Mouse (Mus musculus) G1E-ER4 (cell line): ENCODE measurements around the gene BC049352. TPM values are rescaled to one million over a fixed set of nuclear protein-coding genes. Genes with fewer than 3 reads are reported as not detected.
A peak's percentile ranks its signal among the peaks of the same experiment; 100 is the strongest.

Experiments used
- GATA1 ChIP-seq: IDR thresholded peaks from one replicate; pipeline ENCODE4 v1.8.0; 2012; ENCODE audit warnings: low read length, inconsistent platforms
- polyA plus RNA-seq: library from polyadenylated mRNA; stranded (reverse); fragments of >175 nt; gene quantifications from 2 replicates; pipeline ENCODE4 v1.2.3, GENCODE M21; 2012

The BC049352 gene
- polyA plus RNA-seq, 1 experiment = not detected

DNA sequence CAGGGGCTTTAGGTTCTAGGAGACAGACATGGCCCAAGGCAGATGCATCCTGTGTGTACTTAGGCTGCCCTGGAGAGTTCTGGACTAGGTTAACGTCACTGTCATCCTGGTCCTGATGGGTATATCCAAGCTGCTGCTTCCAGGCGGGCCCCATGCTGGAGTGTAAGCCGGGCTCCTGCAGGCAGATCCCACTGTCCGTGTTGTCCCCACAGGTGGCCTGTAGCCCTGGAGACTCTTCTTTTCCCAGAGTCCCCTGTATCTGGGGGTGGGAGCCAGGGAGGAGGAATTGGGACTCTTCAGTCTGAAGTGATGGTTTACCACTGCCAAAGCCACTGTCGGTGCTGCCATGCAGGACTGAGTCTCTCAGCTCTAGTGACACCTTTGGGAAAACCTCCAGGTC, 74.2 kb downstream of the BC049352 start:
- TF ChIP-seq GATA1 = no peak

GRCm38 (mm10) chr9:45259065-45259464, 77.3 kb downstream of the BC049352 start:
- no peak for TF ChIP-seq GATA1

DNA sequence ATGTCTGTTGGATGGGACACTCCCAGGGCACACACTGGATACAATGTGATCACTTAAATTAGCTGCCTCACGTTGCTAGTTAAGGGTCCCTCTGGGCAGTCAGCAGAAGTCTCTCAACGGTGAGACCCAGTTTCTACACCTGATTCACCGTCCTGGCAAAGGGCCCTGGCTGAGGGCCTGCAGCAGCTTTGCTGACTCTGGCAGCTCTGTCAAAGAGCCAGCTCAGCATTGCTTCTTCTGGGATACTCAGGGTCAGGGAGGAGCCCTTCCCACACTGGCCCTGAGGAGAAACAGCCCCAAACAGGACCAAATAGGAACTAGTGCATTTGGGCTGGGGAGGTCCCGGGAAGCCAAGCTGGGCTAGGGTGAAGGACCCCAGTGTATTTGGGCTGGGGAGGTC, 79.7 kb downstream of the BC049352 start:
- TF ChIP-seq GATA1 = no peak

DNA sequence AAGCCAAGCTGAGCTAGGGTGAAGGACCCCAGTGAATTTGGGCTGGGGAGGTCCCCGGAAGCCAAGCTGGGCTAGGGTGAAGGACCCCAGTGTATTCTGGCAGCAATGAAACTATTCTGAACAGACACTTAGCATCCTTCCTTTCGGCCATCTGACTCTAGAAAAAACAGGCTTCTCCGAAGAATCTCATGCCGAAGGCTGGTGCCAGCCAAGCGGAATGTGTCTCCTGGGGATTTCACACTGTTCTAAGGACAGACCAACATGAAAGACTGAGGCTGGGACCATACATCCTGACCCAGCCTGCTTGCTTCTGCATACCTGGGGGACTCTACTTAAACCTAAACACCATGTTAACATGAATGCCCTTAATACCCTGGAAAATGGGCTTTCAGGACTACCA, 80.1 kb downstream of the BC049352 start:
- TF ChIP-seq GATA1 = no peak

DNA sequence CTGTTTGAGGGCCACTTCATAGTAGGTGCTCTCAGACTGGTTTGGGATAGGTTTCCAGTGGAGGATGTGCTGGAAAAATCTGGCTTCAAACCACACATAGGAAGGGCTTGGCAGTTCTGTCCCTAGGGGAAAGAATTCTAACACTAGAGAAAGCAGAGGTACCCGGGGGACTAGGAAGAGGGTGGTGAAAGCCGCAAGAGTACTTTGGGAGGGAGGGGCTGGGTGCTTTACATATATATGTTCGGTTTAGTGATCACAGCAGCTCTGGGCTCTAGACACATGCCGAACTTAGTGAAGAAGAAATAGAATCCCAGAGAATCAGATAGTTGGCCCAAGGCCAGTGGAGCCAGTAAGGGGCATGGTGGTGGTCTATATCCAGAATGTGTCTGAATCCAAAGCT, 85.3 kb downstream of the BC049352 start:
- no peak for TF ChIP-seq GATA1

- no peak for TF ChIP-seq GATA1
These were observed 86.3 kb downstream of the BC049352 start for GRCm38 (mm10) chr9:45268079-45268478.

- no peak for TF ChIP-seq GATA1
These were observed 87.0 kb downstream of the BC049352 start, which contains the start of gene Il10ra for GRCm38 (mm10) chr9:45268597-45269325. TSS of gene Il10ra (minus strand) at chr9:45269149.

- no peak for TF ChIP-seq GATA1
These were observed 90.4 kb downstream of the BC049352 start for GRCm38 (mm10) chr9:45272213-45272612.

DNA sequence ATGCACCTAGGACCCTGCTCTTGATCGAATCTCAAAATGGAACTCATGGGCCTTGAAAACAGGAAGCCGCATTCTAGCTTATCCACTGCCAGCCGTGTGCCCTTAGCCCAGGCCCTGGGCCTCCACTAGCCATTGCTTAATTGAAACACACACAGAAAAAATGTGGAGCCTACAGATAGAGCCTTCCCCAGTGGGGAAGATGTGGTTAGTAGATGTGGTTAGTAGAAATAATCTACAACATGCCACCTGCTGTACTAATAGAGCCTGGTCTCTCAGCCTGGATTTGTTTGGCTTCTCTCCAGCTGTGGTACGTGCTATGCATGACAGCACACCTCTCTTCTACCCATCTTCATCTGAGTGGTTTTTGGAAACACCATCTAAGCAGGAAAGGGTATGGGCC, 92.4 kb downstream of the BC049352 start:
- peak; percentile 94 for TF ChIP-seq GATA1

DNA sequence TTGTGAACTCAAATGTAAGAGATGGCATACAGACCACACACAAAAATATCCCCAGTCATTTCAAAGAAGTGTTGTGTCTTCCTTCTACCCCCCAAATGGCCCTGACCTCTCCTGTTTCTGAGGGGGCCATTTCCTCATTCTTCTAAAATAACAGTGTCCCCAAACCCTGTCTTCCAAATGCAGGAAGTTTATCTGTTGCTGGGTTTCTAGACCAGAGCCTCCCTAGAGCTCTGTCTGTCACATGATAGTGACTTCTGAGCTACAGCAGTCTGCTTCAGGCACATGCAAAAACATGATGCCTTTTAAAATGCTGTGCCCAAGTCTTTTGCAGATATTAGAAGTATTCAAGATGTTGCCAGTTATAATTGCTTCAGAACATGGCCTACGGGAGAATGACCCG, 92.8 kb downstream of the BC049352 start:
- no peak for TF ChIP-seq GATA1

GRCm38 (mm10) chr9:45280059-45280458, 98.3 kb downstream of the BC049352 start:
- no peak for TF ChIP-seq GATA1

DNA sequence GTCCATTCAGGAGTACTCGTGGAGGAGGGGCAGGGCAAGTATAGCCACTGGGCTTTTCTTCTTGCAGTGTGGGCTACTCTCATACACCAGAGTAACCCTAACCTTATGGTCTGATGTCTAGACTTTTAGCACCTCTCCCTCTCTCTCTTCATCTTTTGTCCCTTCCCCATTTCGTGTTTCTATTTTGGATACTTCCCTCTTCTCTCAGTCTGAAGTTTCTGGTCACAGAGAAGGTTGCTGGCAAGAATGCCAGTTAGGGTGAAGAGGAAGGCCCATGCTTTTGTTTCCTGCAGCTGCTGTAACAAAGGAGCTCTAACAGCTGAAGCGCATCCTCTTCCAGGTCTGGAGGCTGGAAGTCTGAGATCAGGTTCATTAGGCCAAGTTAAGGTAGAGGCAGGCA, 99.1 kb downstream of the BC049352 start:
- no peak for TF ChIP-seq GATA1

- no peak for TF ChIP-seq GATA1
These were observed 100.7 kb downstream of the BC049352 start for GRCm38 (mm10) chr9:45282466-45282865.

DNA sequence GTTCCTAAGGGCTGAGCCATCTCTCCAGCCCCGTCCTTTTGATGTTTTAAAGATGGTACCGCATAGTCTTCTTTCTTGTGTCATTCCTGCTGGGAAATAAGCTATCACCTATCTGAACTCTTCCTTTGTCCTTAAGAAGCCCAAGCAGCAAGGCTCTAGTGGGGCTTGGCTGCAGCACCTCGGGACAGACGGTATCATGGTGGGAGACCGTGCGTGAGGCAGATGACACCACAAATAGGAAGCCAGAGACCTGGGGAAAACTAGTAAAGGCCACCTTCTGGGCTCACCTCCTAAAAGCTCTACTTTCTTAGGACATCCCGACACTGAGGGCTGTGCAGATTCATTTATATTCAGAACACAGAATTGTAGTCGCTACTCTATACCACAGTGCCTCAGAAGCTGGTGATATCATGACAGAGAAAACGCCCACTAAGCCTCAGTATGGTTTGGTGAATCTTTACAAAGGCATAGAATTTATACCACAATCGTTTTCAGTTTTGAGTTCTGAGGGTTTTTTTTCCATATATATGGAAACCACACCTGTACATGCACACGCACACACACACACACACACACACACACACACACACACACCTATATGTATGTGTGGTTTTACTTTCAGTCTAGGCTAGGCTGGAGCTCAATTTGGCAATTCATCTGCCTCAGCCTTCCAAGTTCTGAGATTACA, 109.8 kb downstream of the BC049352 start:
- no peak for TF ChIP-seq GATA1

DNA sequence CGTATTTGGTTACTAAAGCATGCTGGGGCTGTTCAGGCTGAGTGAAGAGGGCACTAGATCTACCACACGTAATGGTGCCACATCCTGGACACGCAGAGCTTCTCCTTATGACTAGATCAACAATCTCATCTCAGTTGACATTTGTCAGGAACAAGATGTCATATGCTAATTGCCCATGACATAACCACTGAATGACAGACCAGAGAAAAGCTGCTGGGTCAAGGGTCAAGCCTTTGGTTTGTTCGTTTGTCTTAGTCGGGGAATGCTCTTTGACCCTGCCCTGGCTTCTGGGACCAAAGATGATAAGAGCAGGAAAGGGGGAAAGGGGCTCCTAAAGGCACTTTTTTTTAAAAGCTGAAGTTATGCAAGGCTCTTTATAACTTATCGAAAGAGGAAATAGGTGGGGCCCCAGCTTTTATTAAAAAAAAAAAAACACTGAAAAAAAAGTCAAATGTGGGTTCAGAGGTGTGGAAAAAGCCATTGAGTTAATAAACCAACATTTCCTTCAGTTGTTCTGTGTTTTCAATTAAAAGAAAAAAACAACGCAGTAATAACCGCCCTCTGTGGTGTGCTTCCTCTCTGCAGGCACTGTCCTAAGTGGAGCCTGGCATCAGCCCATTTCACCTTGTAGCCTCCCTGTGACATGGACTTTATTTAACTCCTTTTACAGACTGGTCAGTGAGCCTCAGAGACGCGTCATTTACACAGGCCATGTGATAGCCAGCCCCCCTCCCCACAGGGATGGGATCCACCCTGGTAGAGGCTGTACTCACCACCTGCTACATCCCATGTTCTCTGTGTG, 112.6 kb downstream of the BC049352 start:
- TF ChIP-seq GATA1 = no peak
